Mouse (Mus musculus): ENCODE measurements around the gene Zp1.

The Zp1 gene

DNA sequence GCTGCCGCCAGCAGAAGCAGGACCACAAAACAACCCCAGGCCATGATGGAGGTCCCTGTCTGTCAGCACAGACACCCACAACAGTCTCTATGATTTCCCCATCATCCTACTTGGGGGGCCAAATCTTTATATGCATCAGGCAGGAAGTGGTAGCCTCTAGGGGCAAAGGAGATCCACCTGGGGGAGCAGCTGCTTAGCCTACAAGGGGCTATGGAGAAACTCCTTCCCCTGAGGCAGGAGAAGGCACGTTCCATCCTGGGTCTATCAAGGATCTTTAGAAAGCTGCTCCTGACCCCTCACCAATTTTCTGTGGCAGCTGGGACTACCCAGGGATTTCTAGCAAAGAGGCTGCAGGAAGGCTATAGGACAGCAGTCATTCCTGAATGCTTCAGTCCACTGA, at the start of gene Zp1:
Zp1 (minus strand) TSS at position 101 of the 400 bp plus-strand sequence.
- DNase-seq (ENCODE audit: low spot score in 2 of 2) = no peak

GRCm38 (mm10) chr19:10968578-10968977, 48.1 kb upstream of the Zp1 start:
- no peak for DNase-seq (ENCODE audit: low spot score in 2 of 2)

DNA sequence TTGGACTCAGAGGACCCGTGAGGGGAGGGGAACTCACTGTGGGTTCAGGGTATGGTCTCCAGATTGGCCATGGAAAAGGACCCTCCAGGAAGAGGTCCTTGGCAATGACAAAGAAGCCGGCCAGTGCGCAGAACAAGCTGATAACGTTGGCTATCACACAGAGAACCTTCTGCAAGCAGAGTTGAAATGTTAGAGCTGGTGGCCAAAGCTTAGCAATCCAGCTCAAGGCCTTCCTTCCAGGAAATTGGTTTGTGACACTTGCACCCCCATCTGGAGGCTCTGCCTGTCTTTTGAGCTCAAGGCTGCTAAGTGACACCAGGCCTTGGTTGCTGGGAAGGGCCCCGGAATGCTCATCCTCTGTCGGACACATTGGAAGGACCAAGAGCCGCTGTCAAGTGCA, 45.3 kb upstream of the Zp1 start:
- DNase-seq (ENCODE audit: low spot score in 2 of 2) = peak in 1 of 2 experiments; percentile 30

DNA sequence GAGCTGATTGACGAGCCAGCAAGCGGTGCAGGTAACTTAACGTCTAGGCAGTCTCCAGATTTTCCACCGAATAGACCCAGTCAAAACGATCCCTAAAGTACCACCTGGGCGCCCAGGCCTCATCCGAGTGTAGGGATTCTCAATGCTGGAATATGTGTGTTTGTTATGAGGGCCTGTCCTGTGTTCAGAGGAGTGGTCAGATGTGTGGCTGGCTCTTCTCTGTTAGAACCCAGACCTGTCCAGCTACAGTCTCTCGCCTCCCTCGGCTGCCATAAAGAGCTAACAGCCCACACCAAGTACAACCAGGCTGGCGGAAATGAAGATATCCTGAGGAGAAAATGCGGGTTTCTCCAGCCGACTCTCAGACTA, 39.5 kb upstream of the Zp1 start:
- no peak for DNase-seq (ENCODE audit: low spot score in 2 of 2)

GRCm38 (mm10) chr19:10959085-10959977, 38.9 kb upstream of the Zp1 start:
- DNase-seq (ENCODE audit: low spot score in 2 of 2) = no peak

GRCm38 (mm10) chr19:10952021-10952939, 31.8 kb upstream of the Zp1 start:
- DNase-seq (ENCODE audit: low spot score in 2 of 2) = peak in 1 of 2 experiments; percentile 57

GRCm38 (mm10) chr19:10949558-10949957, 29.1 kb upstream of the Zp1 start:
- no peak for DNase-seq (ENCODE audit: low spot score in 2 of 2)

GRCm38 (mm10) chr19:10949112-10949511, 28.7 kb upstream of the Zp1 start, which contains the start of gene Ccdc86:
TSS of gene Ccdc86 (minus strand) at chr19:10949266.
- DNase-seq (ENCODE audit: low spot score in 2 of 2) = peak; percentile 89 to 97

DNA sequence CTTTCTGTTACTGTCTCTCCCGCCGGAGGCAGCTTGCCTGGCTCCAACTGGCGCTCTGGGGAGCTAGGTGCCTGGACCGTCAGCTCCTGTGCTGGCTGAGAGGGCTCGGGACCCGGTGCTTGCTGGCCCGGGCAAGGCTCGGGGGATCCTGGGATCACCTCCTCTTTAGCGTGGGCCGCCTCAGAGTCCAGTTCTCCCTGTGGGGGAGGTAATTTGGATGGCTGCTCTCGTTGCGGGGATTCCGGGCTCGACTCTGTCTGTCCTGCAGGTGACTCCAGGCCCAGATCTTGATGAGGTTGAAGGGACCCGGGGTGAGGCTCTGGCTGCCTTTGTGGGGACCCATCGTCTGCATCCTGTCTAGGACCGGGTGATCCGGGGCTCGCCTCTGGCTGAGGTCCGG, 28.0 kb upstream of the Zp1 start:
- DNase-seq (ENCODE audit: low spot score in 2 of 2) = no peak

GRCm38 (mm10) chr19:10947219-10947618, 26.8 kb upstream of the Zp1 start:
- DNase-seq (ENCODE audit: low spot score in 2 of 2) = no peak

DNA sequence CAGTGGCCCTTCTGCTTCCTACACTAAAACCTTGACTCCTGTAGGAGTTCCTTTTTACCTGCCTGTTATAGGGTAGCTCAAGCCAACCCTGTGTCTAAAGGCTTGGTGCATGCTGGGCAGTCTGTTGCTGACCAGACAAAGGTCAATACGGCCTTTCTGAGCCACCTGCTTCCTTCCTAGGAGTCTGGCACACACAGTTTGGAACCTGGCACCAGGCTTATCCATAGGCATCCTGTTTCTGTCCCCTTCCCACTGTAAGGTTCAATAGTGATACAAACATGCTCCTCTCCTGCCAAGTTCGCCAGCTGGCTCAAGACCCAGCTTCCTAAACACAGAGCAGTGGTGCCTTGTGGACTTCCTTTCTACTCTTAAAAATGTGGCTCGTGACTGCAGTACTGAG, 26.1 kb upstream of the Zp1 start:
- DNase-seq (ENCODE audit: low spot score in 2 of 2) = no peak

DNA sequence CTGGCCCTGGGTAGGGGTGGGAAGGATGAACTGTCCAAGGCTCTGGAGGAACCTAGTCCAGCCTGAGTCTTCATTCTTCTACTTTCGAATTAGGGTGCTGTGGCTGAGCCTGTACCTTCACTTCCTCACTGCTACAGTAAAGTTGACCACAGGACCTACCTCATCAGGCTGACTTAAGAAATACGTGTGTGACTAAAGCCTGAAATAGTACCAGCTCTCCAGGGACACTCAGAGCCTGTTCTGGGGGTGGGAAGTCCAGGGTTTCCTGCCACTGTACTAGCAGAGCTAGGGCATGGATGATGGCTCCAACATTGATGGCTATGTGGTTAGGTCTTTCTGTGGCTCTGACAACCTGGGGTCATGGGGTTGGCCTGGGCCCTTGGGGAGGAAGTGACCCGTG, 23.5 kb upstream of the Zp1 start:
- no peak for DNase-seq (ENCODE audit: low spot score in 2 of 2)

GRCm38 (mm10) chr19:10940801-10941457, 20.5 kb upstream of the Zp1 start:
- no peak for DNase-seq (ENCODE audit: low spot score in 2 of 2)

DNA sequence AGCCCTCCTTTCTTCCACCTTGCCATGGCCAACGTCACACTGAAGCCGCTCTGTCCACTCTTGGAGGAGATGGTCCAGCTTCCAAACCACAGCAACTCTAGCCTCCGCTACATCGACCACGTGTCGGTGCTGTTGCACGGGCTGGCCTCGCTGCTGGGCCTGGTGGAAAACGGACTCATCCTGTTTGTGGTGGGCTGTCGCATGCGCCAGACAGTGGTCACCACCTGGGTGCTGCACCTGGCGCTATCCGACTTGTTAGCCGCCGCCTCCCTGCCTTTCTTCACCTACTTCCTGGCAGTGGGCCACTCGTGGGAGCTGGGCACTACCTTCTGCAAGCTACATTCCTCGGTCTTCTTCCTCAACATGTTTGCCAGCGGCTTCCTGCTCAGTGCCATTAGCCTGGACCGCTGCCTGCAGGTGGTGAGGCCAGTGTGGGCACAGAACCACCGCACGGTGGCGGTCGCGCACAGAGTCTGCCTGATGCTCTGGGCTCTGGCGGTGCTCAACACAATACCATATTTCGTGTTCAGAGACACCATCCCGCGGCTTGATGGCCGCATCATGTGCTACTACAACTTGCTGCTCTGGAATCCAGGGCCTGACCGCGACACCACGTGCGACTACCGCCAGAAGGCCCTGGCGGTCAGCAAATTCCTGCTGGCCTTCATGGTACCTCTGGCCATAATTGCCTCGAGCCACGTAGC, 19.8 kb upstream of the Zp1 start:
- peak; percentile 39 to 73 for DNase-seq (ENCODE audit: low spot score in 2 of 2)

DNA sequence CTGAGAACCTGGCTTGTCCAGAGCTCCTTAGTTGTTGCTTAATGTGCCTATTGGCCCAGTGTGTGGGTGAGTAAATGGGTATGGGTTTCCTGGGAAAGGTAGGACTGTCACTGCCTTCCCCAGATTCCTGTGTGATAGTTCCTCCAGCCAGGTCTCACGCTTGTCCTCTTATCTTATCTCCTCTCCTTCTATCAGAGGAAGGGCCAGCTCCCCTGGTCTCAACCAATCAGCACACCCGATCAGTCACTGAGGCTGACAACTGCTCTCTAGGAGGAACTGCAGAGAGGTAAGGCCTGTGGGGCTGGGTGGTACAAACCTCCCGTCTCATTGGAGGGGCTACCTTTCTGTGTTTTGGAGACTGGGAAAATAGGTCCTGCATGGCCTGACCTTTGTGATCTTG, 18.3 kb upstream of the Zp1 start:
- DNase-seq (ENCODE audit: low spot score in 2 of 2) = no peak

- DNase-seq (ENCODE audit: low spot score in 2 of 2) = no peak
Measured at GRCm38 (mm10) chr19:10937110-10937563, 16.7 kb upstream of the Zp1 start, which contains the start of gene Ptgdr2. TSS of gene Ptgdr2 (plus strand) at chr19:10937160.

DNA sequence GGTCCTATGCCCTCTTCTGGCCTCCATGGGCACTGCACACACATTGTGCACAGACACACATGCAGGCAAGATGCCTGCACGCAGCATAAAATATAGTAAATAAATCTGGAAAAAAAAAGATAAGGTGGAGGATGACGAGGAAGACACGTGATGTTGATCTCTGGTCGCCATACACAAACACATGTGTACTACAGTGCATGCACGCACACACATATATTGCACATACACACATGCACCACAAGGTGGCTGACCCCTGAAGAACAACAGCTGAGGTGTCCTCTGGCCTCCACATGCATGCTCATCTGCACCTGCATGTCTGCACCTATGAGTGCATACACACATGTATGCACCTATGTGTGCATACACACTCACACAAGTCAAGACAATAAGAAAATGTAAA, 15.6 kb upstream of the Zp1 start:
- DNase-seq (ENCODE audit: low spot score in 2 of 2) = no peak

- DNase-seq (ENCODE audit: low spot score in 2 of 2) = no peak
Measured at GRCm38 (mm10) chr19:10935029-10935428, 14.6 kb upstream of the Zp1 start.

DNA sequence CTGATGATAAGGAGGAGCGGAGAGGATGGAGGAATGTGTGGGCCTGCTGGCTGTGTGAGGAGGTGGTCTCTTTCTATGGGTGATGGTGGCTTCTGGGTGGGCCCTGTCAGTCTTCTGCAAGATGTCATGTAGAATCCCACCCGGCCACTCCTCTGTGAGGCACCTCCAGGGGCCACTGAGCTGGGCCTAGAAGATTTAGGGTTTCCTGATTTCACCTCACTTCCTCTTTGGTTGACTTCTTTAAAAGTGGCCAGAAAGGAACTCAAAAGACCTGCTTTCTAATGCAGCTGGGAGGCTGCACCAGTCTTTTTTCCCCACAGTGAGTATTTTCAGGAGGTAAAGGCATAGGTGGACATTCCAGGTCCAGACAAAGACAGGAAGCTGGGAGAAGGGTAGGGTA, 10.2 kb upstream of the Zp1 start:
- no peak for DNase-seq (ENCODE audit: low spot score in 2 of 2)

- DNase-seq (ENCODE audit: low spot score in 2 of 2) = no peak
Measured at GRCm38 (mm10) chr19:10926666-10927065, 6.2 kb upstream of the Zp1 start.

DNA sequence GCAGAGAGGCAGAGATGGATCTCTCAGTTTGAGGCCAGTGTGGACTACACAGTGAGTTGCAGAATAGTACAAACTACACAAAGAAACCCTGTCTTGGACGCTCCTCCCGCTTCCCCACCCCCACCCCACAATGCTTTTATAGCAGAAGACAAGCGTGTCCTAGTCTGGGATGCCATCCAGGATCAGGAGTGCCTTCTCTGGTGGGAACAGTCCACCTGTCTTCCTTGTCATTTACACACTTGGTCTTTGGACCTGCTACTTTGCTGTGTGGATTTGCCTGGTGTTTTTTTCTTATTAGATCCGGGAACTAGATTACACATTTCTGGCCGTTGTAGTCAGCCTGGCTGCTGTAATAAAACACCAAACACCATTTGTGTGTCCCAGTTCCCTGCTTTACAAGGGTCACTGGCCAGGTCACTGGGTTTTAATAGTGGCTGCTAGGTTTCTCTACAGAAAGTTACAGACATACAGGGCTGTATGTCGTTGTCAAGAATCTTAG, 5.7 kb upstream of the Zp1 start:
- no peak for DNase-seq (ENCODE audit: low spot score in 2 of 2)

Data from urinary bladder, postnatal 4 days (tissue).